Mouse (Mus musculus) myocyte (in vitro differentiated cells): ENCODE results near the gene Rbfox2. TPM values are rescaled to one million over a fixed set of nuclear protein-coding genes. Genes with fewer than 3 reads are reported as not detected.

Experiments used
- H3K27me3 ChIP-seq: one replicate; pipeline ENCODE4 v1.6.1; 2011; ENCODE audit not compliant: control insufficient read depth, insufficient read depth, insufficient read length
- H3K36me3 ChIP-seq: one replicate; pipeline ENCODE4 v1.6.1; 2011; ENCODE audit not compliant: control insufficient read depth, insufficient read depth
- H3K4me2 ChIP-seq: one replicate; pipeline ENCODE4 v1.6.1; 2011; ENCODE audit warnings: low read depth, control low read depth
- H3K4me3 ChIP-seq: one replicate; pipeline ENCODE4 v1.5.1; 2011; ENCODE audit warnings: mild to moderate bottlenecking, control low read depth, moderate library complexity
- H3K79me2 ChIP-seq: one replicate; pipeline ENCODE4 v1.6.1; 2011; ENCODE audit not compliant: control insufficient read depth, insufficient read depth
- H3ac ChIP-seq: one replicate; pipeline ENCODE4 v1.6.1; 2011; ENCODE audit not compliant: control insufficient read depth, insufficient read length
- CEBPB ChIP-seq: IDR thresholded peaks from 2 replicates; pipeline ENCODE4 v1.6.1; 2011; ENCODE audit warnings: mild to moderate bottlenecking, moderate library complexity; ENCODE audit not compliant: poor library complexity, insufficient read depth, severe bottlenecking
- E2F4 ChIP-seq: IDR thresholded peaks from one replicate; pipeline ENCODE4 v1.6.1; 2011; ENCODE audit warnings: mild to moderate bottlenecking, control low read depth, moderate library complexity; ENCODE audit not compliant: insufficient read depth
- MAX ChIP-seq: IDR thresholded peaks from one replicate; pipeline ENCODE4 v1.6.1; 2011; ENCODE audit warnings: low read depth, mild to moderate bottlenecking, control low read depth
- MYOD1 ChIP-seq, 3 experiments: IDR thresholded peaks; one replicate each; pipeline ENCODE4 v1.6.1; 2011; ENCODE audit warnings: control low read depth in 2 of 3, low read depth in 2 of 3, mild to moderate bottlenecking in 2 of 3, moderate library complexity in 1 of 3; ENCODE audit not compliant: insufficient read length in 2 of 3, control insufficient read depth in 1 of 3
- MYOG ChIP-seq, 3 experiments: IDR thresholded peaks; one replicate each; pipeline ENCODE4 v1.6.1; 2011; ENCODE audit warnings: control low read depth in 2 of 3, low read depth in 2 of 3, mild to moderate bottlenecking in 2 of 3; ENCODE audit not compliant: insufficient read length in 2 of 3, control insufficient read depth in 1 of 3, insufficient read depth in 1 of 3
- POLR2A ChIP-seq: IDR thresholded peaks from one replicate; pipeline ENCODE4 v1.6.1; 2011; ENCODE audit warnings: low read depth, mild to moderate bottlenecking, control low read depth, moderate library complexity; ENCODE audit not compliant: insufficient read length
- POLR2AphosphoS2 ChIP-seq: IDR thresholded peaks from one replicate; pipeline ENCODE4 v1.6.1; 2011; ENCODE audit warnings: low read depth, control low read depth; ENCODE audit not compliant: insufficient read length
- REST ChIP-seq: IDR thresholded peaks from one replicate; pipeline ENCODE4 v1.6.1; 2011; ENCODE audit warnings: mild to moderate bottlenecking, control low read depth, moderate library complexity; ENCODE audit not compliant: insufficient read depth, insufficient read length
- SRF ChIP-seq: IDR thresholded peaks from one replicate; pipeline ENCODE4 v1.6.1; 2011; ENCODE audit warnings: low read depth; ENCODE audit not compliant: control insufficient read depth, insufficient read length
- TCF12 ChIP-seq: IDR thresholded peaks from one replicate; pipeline ENCODE4 v1.6.1; 2011; ENCODE audit warnings: mild to moderate bottlenecking, control low read depth; ENCODE audit not compliant: poor library complexity, insufficient read depth, severe bottlenecking
- TCF3 ChIP-seq: IDR thresholded peaks from one replicate; pipeline ENCODE4 v1.6.1; 2011; ENCODE audit warnings: low read depth, control low read depth; ENCODE audit not compliant: insufficient read length
- USF1 ChIP-seq: IDR thresholded peaks from one replicate; pipeline ENCODE4 v1.6.1; 2011; ENCODE audit warnings: low read depth, mild to moderate bottlenecking, control low read depth, moderate library complexity
- polyA plus RNA-seq: library from polyadenylated mRNA; unstranded; fragments of >200 nt; fragmentation: generic; extraction: Trizol; gene quantifications from one replicate; pipeline ENCODE4 v1.2.1, GENCODE M21; 2012; ENCODE audit warnings: missing spikeins

The Rbfox2 gene
- polyA plus RNA-seq, 1 experiment, result 136 TPM

GRCm38 (mm10) chr15:77162931-77163330 lies 143.9 kb downstream of the Rbfox2 start:
- Histone ChIP-seq H3ac (no peak overlapping the region), H3K4me2 (peak overlapping the region; percentile 82), H3K4me3 (peak overlapping the region; percentile 45), H3K36me3 (peaks cover 4% of the 10 kb centered on the region), H3K79me2 (peaks cover 76% of the 10 kb centered on the region), H3K27me3 (no peaks in the 10 kb centered on the region)
- TF ChIP-seq SRF (no peak), E2F4 (no peak), MYOG (IDR thresholded peaks at IDR 0.05; ENCODE audit: control insufficient read depth in 1 of 3, insufficient read depth in 1 of 3, insufficient read length in 2 of 3, low read depth in 2 of 3) (peak in 1 of 3 experiments; percentile 23), POLR2A (peak; percentile 83), TCF3 (no peak), POLR2AphosphoS2 (peak; percentile 91)

- Histone ChIP-seq H3ac (no peak overlapping the region), H3K79me2 (peaks cover 82% of the 10 kb centered on the region), H3K36me3 (peaks cover 6% of the 10 kb centered on the region), H3K27me3 (no peaks in the 10 kb centered on the region), H3K4me2 (peak overlapping the region; percentile 82), H3K4me3 (peak overlapping the region; percentile 45)
- no peak for TF ChIP-seq REST
- TF ChIP-seq POLR2A, result peak; percentile 12
- TF ChIP-seq TCF12, result peak; percentile 50
- peak in 2 of 3 experiments; percentile 6 to 37 for TF ChIP-seq MYOD1 (IDR thresholded peaks at IDR 0.05; ENCODE audit: control insufficient read depth in 1 of 3, insufficient read length in 2 of 3, low read depth in 2 of 3)
- peak in 1 of 3 experiments; percentile 69 for TF ChIP-seq MYOG (IDR thresholded peaks at IDR 0.05; ENCODE audit: control insufficient read depth in 1 of 3, insufficient read depth in 1 of 3, insufficient read length in 2 of 3, low read depth in 2 of 3)
Observed at GRCm38 (mm10) chr15:77161382-77161781, 145.4 kb downstream of the Rbfox2 start.

- H3K27me3 ChIP-seq, result no peaks in the 10 kb centered on the region
- TF ChIP-seq USF1 (no peak), CEBPB (peak; percentile 97)
- peak overlapping the region; percentile 45 for H3K4me3 ChIP-seq
- peak overlapping the region; percentile 82 for H3K4me2 ChIP-seq
- no peak overlapping the region for H3ac ChIP-seq
- peaks cover 6% of the 10 kb centered on the region for H3K36me3 ChIP-seq
- peaks cover 82% of the 10 kb centered on the region for H3K79me2 ChIP-seq
Observed at GRCm38 (mm10) chr15:77160848-77161247, 146.0 kb downstream of the Rbfox2 start.

GRCm38 (mm10) chr15:77156525-77156924 lies 150.3 kb downstream of the Rbfox2 start:
- no peak overlapping the region for H3ac ChIP-seq

GRCm38 (mm10) chr15:77154248-77154785 lies 152.5 kb downstream of the Rbfox2 start:
- Histone ChIP-seq H3K79me2 (peaks cover 95% of the 10 kb centered on the region), H3ac (no peak overlapping the region), H3K4me3 (peak overlapping the region; percentile 69), H3K27me3 (no peaks in the 10 kb centered on the region), H3K36me3 (peaks cover 6% of the 10 kb centered on the region), H3K4me2 (peak overlapping the region; percentile 71)
- TF ChIP-seq MYOG (IDR thresholded peaks at IDR 0.05; ENCODE audit: control insufficient read depth in 1 of 3, insufficient read depth in 1 of 3, insufficient read length in 2 of 3, low read depth in 2 of 3) (no peak), POLR2A (peak; percentile 35), MAX (no peak), POLR2AphosphoS2 (peak; percentile 71), USF1 (no peak), TCF12 (no peak), E2F4 (no peak), REST (no peak), CEBPB (no peak), TCF3 (no peak)

More at GRCm38 (mm10) chr15:77156525-77156924, 150.3 kb downstream of the Rbfox2 start:
- H3K36me3 ChIP-seq, result peaks cover 6% of the 10 kb centered on the region
- no peak overlapping the region for H3K4me3 ChIP-seq
- no peaks in the 10 kb centered on the region for H3K27me3 ChIP-seq
- no peak for TF ChIP-seq USF1
- TF ChIP-seq E2F4, result no peak
- no peak for TF ChIP-seq CEBPB
- no peak for TF ChIP-seq SRF
- peak; percentile 73 for TF ChIP-seq POLR2AphosphoS2
- TF ChIP-seq REST, result no peak
- peak; percentile 92 to 98 (median 97) for TF ChIP-seq MYOG (IDR thresholded peaks at IDR 0.05; ENCODE audit: control insufficient read depth in 1 of 3, insufficient read depth in 1 of 3, insufficient read length in 2 of 3, low read depth in 2 of 3)
- peak; percentile 49 for TF ChIP-seq POLR2A
- TF ChIP-seq MYOD1 (IDR thresholded peaks at IDR 0.05; ENCODE audit: control insufficient read depth in 1 of 3, insufficient read length in 2 of 3, low read depth in 2 of 3), result peak; percentile 97 to 98 (median 98)
- TF ChIP-seq TCF12, result peak; percentile 94
- peak; percentile 66 for TF ChIP-seq TCF3
- no peak for TF ChIP-seq MAX
- H3K4me2 ChIP-seq, result peak overlapping the region; percentile 82
- H3K79me2 ChIP-seq, result peaks cover 95% of the 10 kb centered on the region
